Comparison of ENCODE assay signal across 22 mouse cellular contexts in the genomic region with DNA sequence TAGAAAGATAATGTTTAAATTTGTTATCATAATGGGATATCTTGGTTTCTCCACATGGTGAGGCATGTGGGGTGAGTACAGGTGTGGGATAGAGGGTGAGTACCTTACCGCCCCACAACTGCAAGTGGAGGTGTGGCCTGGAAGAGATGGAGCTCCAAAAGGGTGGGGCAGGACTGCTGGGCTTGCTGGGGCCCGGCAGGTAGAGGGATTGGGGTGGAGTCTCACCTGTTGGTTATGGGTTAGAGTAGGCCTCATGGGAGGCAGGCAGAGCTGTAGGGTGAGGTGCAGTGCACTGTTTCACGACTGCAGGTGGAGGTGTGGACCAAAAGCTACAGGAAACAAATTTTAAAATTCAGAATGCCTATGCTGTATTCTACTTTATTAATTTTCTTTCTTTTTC.
DNase-seq lines count a peak whose midpoint lies in the region; ATAC-seq and TF ChIP-seq lines count a peak whose summit lies in the region.
"Had no signal": no experiment of that assay in that cellular context is flagged by ENCODE, and none has a peak within 500 bp of the region (broad histone marks: within the 10 kb centered on the region; RNA-seq: fewer than 3 reads in every experiment).

No protein-coding gene starts in this region.

- H3K9me3 ChIP-seq in intestine, embryonic 15.5 days = no peaks in the 10 kb centered on the region
- H3K9me3 ChIP-seq in intestine, postnatal 0 days (ENCODE audit: control insufficient read depth) = no peaks in the 10 kb centered on the region
- H3K9me3 ChIP-seq in stomach, embryonic 14.5 days (ENCODE audit: control insufficient read depth, low read depth, low read length) = no peaks in the 10 kb centered on the region
- no peaks in the 10 kb centered on the region for H3K9me3 ChIP-seq in stomach, postnatal 0 days (ENCODE audit: control insufficient read depth, low read length)
- no peaks in the 10 kb centered on the region for H3K9me3 ChIP-seq in intestine, embryonic 16.5 days (ENCODE audit: control insufficient read depth, low read length)

- no peaks in the 10 kb centered on the region for H3K36me3 ChIP-seq in intestine, embryonic 15.5 days
- no peaks in the 10 kb centered on the region for H3K36me3 ChIP-seq in intestine, postnatal 0 days (ENCODE audit: control insufficient read depth, insufficient read depth)
- H3K36me3 ChIP-seq in stomach, embryonic 14.5 days (ENCODE audit: control insufficient read depth, insufficient read depth, low read length) = no peaks in the 10 kb centered on the region
- no peaks in the 10 kb centered on the region for H3K36me3 ChIP-seq in stomach, postnatal 0 days (ENCODE audit: control insufficient read depth, insufficient read depth, low read length)
- H3K36me3 ChIP-seq in intestine, embryonic 16.5 days (ENCODE audit: control insufficient read depth, insufficient read depth, low read length) = no peaks in the 10 kb centered on the region
- H3K36me3 ChIP-seq: G1E had no signal

- DNase-seq in heart, adult 11 months = peak; percentile 82
- no peak for DNase-seq in heart, postnatal 4 days
- no peak for DNase-seq in stomach, postnatal 0 days (ENCODE audit: low spot score)
- DNase-seq in embryo, embryonic 9.5 days (ENCODE audit: extremely low spot score) = no peak
- DNase-seq: adrenal gland, adult 2 months; adrenal gland, adult 8-10 months; adrenal gland, postnatal 10 days; adrenal gland, postnatal 14 days; adrenal gland, postnatal 25 days; adrenal gland, postnatal 36 days; B cell, adult 2 months; cerebellum, adult 11 months; cerebellum, adult 11-12 months had no signal

- H3K4me1 ChIP-seq in intestine, embryonic 15.5 days (replicated peaks) = no peaks in the 10 kb centered on the region
- H3K4me1 ChIP-seq in intestine, postnatal 0 days (replicated peaks; ENCODE audit: control insufficient read depth, insufficient read depth, low read length) = no peaks in the 10 kb centered on the region
- H3K4me1 ChIP-seq in stomach, embryonic 14.5 days (ENCODE audit: control insufficient read depth, insufficient read depth, low read length) = no peaks in the 10 kb centered on the region
- no peaks in the 10 kb centered on the region for H3K4me1 ChIP-seq in stomach, postnatal 0 days (replicated peaks; ENCODE audit: control insufficient read depth, insufficient read depth)
- H3K4me1 ChIP-seq in intestine, embryonic 16.5 days (ENCODE audit: control insufficient read depth, insufficient read depth, low read length) = 0 out of 2 replicates have a peak, but pooled peaks cover 3% of the 10 kb centered on the region

- no peaks in the 10 kb centered on the region for H3K27me3 ChIP-seq in intestine, embryonic 15.5 days (replicated peaks)
- no peaks in the 10 kb centered on the region for H3K27me3 ChIP-seq in intestine, postnatal 0 days (replicated peaks; ENCODE audit: control insufficient read depth, insufficient read depth, low read length)
- H3K27me3 ChIP-seq in stomach, embryonic 14.5 days (ENCODE audit: control insufficient read depth, insufficient read depth, low read length) = no peaks in the 10 kb centered on the region
- no peaks in the 10 kb centered on the region for H3K27me3 ChIP-seq in stomach, postnatal 0 days (ENCODE audit: control insufficient read depth, insufficient read depth, low read length)
- H3K27me3 ChIP-seq in intestine, embryonic 16.5 days (replicated peaks; ENCODE audit: control insufficient read depth, insufficient read depth, low read length) = no peaks in the 10 kb centered on the region
- H3K27me3 ChIP-seq: CH12.LX had no signal

- H3K4me2 ChIP-seq in intestine, embryonic 15.5 days (replicated peaks) = no peak overlapping the region
- no peak overlapping the region for H3K4me2 ChIP-seq in intestine, postnatal 0 days (replicated peaks; ENCODE audit: low read depth)
- H3K4me2 ChIP-seq in stomach, embryonic 14.5 days (replicated peaks; ENCODE audit: low read depth, low read length) = no peak overlapping the region
- H3K4me2 ChIP-seq in stomach, postnatal 0 days (replicated peaks; ENCODE audit: low read depth) = no peak overlapping the region
- no peak overlapping the region for H3K4me2 ChIP-seq in intestine, embryonic 16.5 days (ENCODE audit: low read depth, low read length)

- H3K4me3 ChIP-seq in intestine, embryonic 15.5 days (replicated peaks) = no peak overlapping the region
- H3K4me3 ChIP-seq in intestine, postnatal 0 days (ENCODE audit: low read depth, low read length) = no peak overlapping the region
- no peak overlapping the region for H3K4me3 ChIP-seq in stomach, embryonic 14.5 days (ENCODE audit: low read depth, low read length)
- H3K4me3 ChIP-seq in stomach, postnatal 0 days (ENCODE audit: low read depth, low read length) = no peak overlapping the region
- H3K4me3 ChIP-seq in intestine, embryonic 16.5 days (ENCODE audit: low read length) = no peak overlapping the region

- WGBS in intestine, embryonic 15.5 days = 73% methylated on average over 3 of the region's 3 CpGs
- WGBS in intestine, postnatal 0 days = 42% methylated on average over 3 of the region's 3 CpGs
- 80% methylated on average over 3 of the region's 3 CpGs for WGBS in stomach, embryonic 14.5 days
- WGBS in stomach, postnatal 0 days = 56% methylated on average over 3 of the region's 3 CpGs
- 64% methylated on average over 3 of the region's 3 CpGs for WGBS in intestine, embryonic 16.5 days

- no peak for TF ChIP-seq CTCF in intestine, postnatal 0 days (IDR thresholded peaks at IDR 0.05; ENCODE audit: low read depth)
- no peak for TF ChIP-seq CTCF in stomach, postnatal 0 days (IDR thresholded peaks at IDR 0.05; ENCODE audit: low read depth)

- no peak overlapping the region for H3K9ac ChIP-seq in intestine, embryonic 15.5 days
- H3K9ac ChIP-seq in intestine, postnatal 0 days (ENCODE audit: low read depth, low read length) = no peak overlapping the region
- no peak overlapping the region for H3K9ac ChIP-seq in stomach, embryonic 14.5 days (replicated peaks; ENCODE audit: low read depth, low read length)
- H3K9ac ChIP-seq in stomach, postnatal 0 days (ENCODE audit: low read length) = no peak overlapping the region
- no peak overlapping the region for H3K9ac ChIP-seq in intestine, embryonic 16.5 days (ENCODE audit: low read depth, low read length)

- TF ChIP-seq EP300 in stomach, postnatal 0 days (optimal IDR thresholded peaks at IDR 0.05) = no peak

- H3K27ac ChIP-seq in intestine, embryonic 15.5 days = no peak overlapping the region
- H3K27ac ChIP-seq in intestine, postnatal 0 days (ENCODE audit: low read depth, low read length) = no peak overlapping the region
- H3K27ac ChIP-seq in stomach, embryonic 14.5 days (ENCODE audit: low read length) = no peak overlapping the region
- H3K27ac ChIP-seq in stomach, postnatal 0 days (replicated peaks) = no peak overlapping the region
- no peak overlapping the region for H3K27ac ChIP-seq in intestine, embryonic 16.5 days (ENCODE audit: low read length)

- ATAC-seq in intestine, embryonic 15.5 days = peak; percentile 67
- no peak for ATAC-seq in intestine, postnatal 0 days
- ATAC-seq in stomach, embryonic 14.5 days (ENCODE audit: insufficient number of reproducible peaks, insufficient read depth, low FRiP score, low read depth) = peak; percentile 46; the same call in 1 of the 2 replicates
- no peak for ATAC-seq in stomach, postnatal 0 days (ENCODE audit: low FRiP score, low TSS enrichment)
- ATAC-seq in intestine, embryonic 16.5 days = peak; percentile 58
- ATAC-seq: activated CD4-positive, CD25-positive, alpha-beta regulatory T cell, adult 4 months; CD4-positive, CD25-positive, alpha-beta regulatory T cell, adult 4 months; Patski had no signal

Comparison
In these comparisons a context has a peak if more than half of its experiments do, and no peak if none do; other contexts are left out.
1. ATAC-seq: peak in intestine, embryonic 15.5 days (single experiment), stomach, embryonic 14.5 days (single experiment) and intestine, embryonic 16.5 days (single experiment); none in intestine, postnatal 0 days (single experiment) and stomach, postnatal 0 days (single experiment).